Mouse (Mus musculus) cerebellum, postnatal 25 days (tissue): Measurements from ENCODE around the gene Sesn3.

Experiments
- DNase-seq, 2 experiments: peaks; one replicate each; pipeline ENCODE4 v3.0.0; 2021; ENCODE audit warnings: mixed read lengths in 2 of 2

The Sesn3 gene

GRCm38 (mm10) chr9:14362068-14362768 lies 87.4 kb downstream of the Sesn3 start:
- no peak for DNase-seq

GRCm38 (mm10) chr9:14363540-14363939 lies 88.7 kb downstream of the Sesn3 start:
- DNase-seq, result no peak

GRCm38 (mm10) chr9:14364719-14365118 lies 89.9 kb downstream of the Sesn3 start:
- DNase-seq, result no peak

- DNase-seq, result no peak
Measured at GRCm38 (mm10) chr9:14365481-14366125, 90.7 kb downstream of the Sesn3 start.

GRCm38 (mm10) chr9:14367850-14368249 lies 93.0 kb downstream of the Sesn3 start:
- no peak for DNase-seq

- DNase-seq, result no peak
Measured at GRCm38 (mm10) chr9:14369271-14369670, 94.4 kb downstream of the Sesn3 start.

- no peak for DNase-seq
Measured at GRCm38 (mm10) chr9:14372440-14372839, 97.6 kb downstream of the Sesn3 start.

GRCm38 (mm10) chr9:14376149-14376548 lies 101.3 kb downstream of the Sesn3 start:
- DNase-seq, result no peak

- DNase-seq, result peak; percentile 42 to 70
Measured at GRCm38 (mm10) chr9:14378151-14378550, 103.3 kb downstream of the Sesn3 start.

- peak in 1 of 2 experiments; percentile 14 for DNase-seq
Measured at GRCm38 (mm10) chr9:14379769-14380385, 105.0 kb downstream of the Sesn3 start.

GRCm38 (mm10) chr9:14380386-14381285 lies 105.8 kb downstream of the Sesn3 start:
- peak; percentile 91 to 92 for DNase-seq

GRCm38 (mm10) chr9:14381353-14382055 lies 106.6 kb downstream of the Sesn3 start, which contains the start of gene Endod1:
TSS of gene Endod1 (minus strand) at chr9:14381507.
- peak; percentile 55 to 61 for DNase-seq

- DNase-seq, result no peak
Measured at GRCm38 (mm10) chr9:14382256-14382791, 107.5 kb downstream of the Sesn3 start.
